Mouse (Mus musculus): ENCODE results near the gene Rimbp2. TPM values are rescaled to one million over a fixed set of nuclear protein-coding genes. Genes with fewer than 3 reads are reported as not detected.

Gene Rimbp2
- total RNA-seq (2012; rRNA removed) (not detected in 2 replicates), total RNA-seq (2014; rRNA removed) (not detected in 2 replicates), polyA plus RNA-seq (2012; ENCODE audit: insufficient read length, low read depth) (not detected in 2 replicates)

GRCm38 (mm10) chr5:128953278-128954070 is at the start of gene Rimbp2:
Gene Rimbp2 (minus strand): TSS chr5:128953486.
- peaks cover 73% of the 10 kb centered on the region for H3K9me3 ChIP-seq (replicated peaks; ENCODE audit: low read length)
- dilution Hi-C loops (cut with MboI; ENCODE audit: extremely low pct_ligation_motif_present, extremely low pct_unique_long_range_greater_than_20kb, low sequenced_read_pairs), result no loop called here
- H3K27ac ChIP-seq (ENCODE audit: insufficient read depth, low read depth), result no peak within 1 kb of the TSS
- H3K4me2 ChIP-seq (ENCODE audit: insufficient read depth, low read depth, poor library complexity, severe bottlenecking), result no peak within 1 kb of the TSS
- no peaks in the 10 kb centered on the region for H3K4me1 ChIP-seq (ENCODE audit: control insufficient read depth in 1 of 2, insufficient read depth in 2 of 2)
- TF ChIP-seq MAFK (IDR thresholded peaks at IDR 0.05; ENCODE audit: insufficient replicate concordance, low read length), result no peak
- TF ChIP-seq ZMIZ1 (IDR thresholded peaks at IDR 0.05; ENCODE audit: low read depth, low read length), result no peak
- no peak for TF ChIP-seq ZKSCAN1 (IDR thresholded peaks at IDR 0.05; ENCODE audit: borderline replicate concordance, low read depth, low read length)
- no peak for TF ChIP-seq SMC3 (IDR thresholded peaks at IDR 0.05; ENCODE audit: low read depth, low read length)
- TF ChIP-seq ETS1 (conservative IDR thresholded peaks at IDR 0.05; ENCODE audit: low read depth, low read length), result no peak
- TF ChIP-seq USF2 (conservative IDR thresholded peaks at IDR 0.05; ENCODE audit: low read depth, low read length), result no peak
- TF ChIP-seq NRF1 (IDR thresholded peaks at IDR 0.05; ENCODE audit: low read depth, low read length), result no peak
- TF ChIP-seq ELF1 (IDR thresholded peaks at IDR 0.05; ENCODE audit: low read depth, low read length), result no peak
- no peak for TF ChIP-seq RCOR1 (conservative IDR thresholded peaks at IDR 0.05; ENCODE audit: low read depth, low read length)
- no peak for TF ChIP-seq JUND (conservative IDR thresholded peaks at IDR 0.05; ENCODE audit: low read depth, low read length)
- TF ChIP-seq MYC (IDR thresholded peaks at IDR 0.05; ENCODE audit: low read depth, low read length), result no peak
- TF ChIP-seq CHD1 (IDR thresholded peaks at IDR 0.05; ENCODE audit: low read depth, low read length), result no peak
- TF ChIP-seq BHLHE40 (IDR thresholded peaks at IDR 0.05; ENCODE audit: low read depth, low read length), result no peak
- no peak for TF ChIP-seq POLR2A (IDR thresholded peaks at IDR 0.05; ENCODE audit: low read depth, low read length)
- DNase-seq (ENCODE audit: extremely low read depth), result no peak
- no peaks in the 10 kb centered on the region for H3K27me3 ChIP-seq (replicated peaks)
- H3K9ac ChIP-seq (ENCODE audit: insufficient read depth, low read depth), result no peak within 1 kb of the TSS
- no peaks in the 10 kb centered on the region for H3K36me3 ChIP-seq (replicated peaks in 1 of 2; ENCODE audit: control insufficient read depth in 1 of 2, insufficient read depth in 1 of 2, low read length in 1 of 2)
- in situ Hi-C loops (cut with MboI; ENCODE audit: low pct_ligation_motif_present, low pct_unique_long_range_greater_than_20kb, low sequenced_read_pairs), result no loop called here
- H3K4me3 ChIP-seq (replicated peaks in 1 of 3; ENCODE audit: low read depth in 2 of 3, low read length in 2 of 3, poor library complexity in 1 of 3), result no peak within 1 kb of the TSS
- H3K79me2 ChIP-seq (replicated peaks; ENCODE audit: control insufficient read depth, extremely low read depth, insufficient read depth, poor library complexity, severe bottlenecking), result no peaks in the 10 kb centered on the region

- dilution Hi-C loops (cut with MboI; ENCODE audit: extremely low pct_ligation_motif_present, extremely low pct_unique_long_range_greater_than_20kb, low sequenced_read_pairs) (no loop called here), in situ Hi-C loops (cut with MboI; ENCODE audit: low pct_ligation_motif_present, low pct_unique_long_range_greater_than_20kb, low sequenced_read_pairs) (loop anchor here (25.0 kb wide), 1 partner anchor 1390 kb away; no protein-coding TSS in a partner anchor)
- Histone ChIP-seq H3K27ac (ENCODE audit: insufficient read depth, low read depth) (no peak overlapping the region), H3K4me3 (replicated peaks in 1 of 3; ENCODE audit: low read depth in 2 of 3, low read length in 2 of 3, poor library complexity in 1 of 3) (no peak overlapping the region), H3K79me2 (replicated peaks; ENCODE audit: control insufficient read depth, extremely low read depth, insufficient read depth, poor library complexity, severe bottlenecking) (no peaks in the 10 kb centered on the region), H3K4me2 (ENCODE audit: insufficient read depth, low read depth, poor library complexity, severe bottlenecking) (no peak overlapping the region), H3K4me1 (ENCODE audit: control insufficient read depth in 1 of 2, insufficient read depth in 2 of 2) (peaks cover 2% of the 10 kb centered on the region in 2 experiments; a peak in 3 of 4 replicates), H3K36me3 (replicated peaks in 1 of 2; ENCODE audit: control insufficient read depth in 1 of 2, insufficient read depth in 1 of 2, low read length in 1 of 2) (peaks cover 0 to 2% of the 10 kb centered on the region in 2 experiments), H3K9ac (ENCODE audit: insufficient read depth, low read depth) (no peak overlapping the region), H3K9me3 (replicated peaks; ENCODE audit: low read length) (peaks cover 3% of the 10 kb centered on the region), H3K27me3 (replicated peaks) (peaks cover 5% of the 10 kb centered on the region)
- DNase-seq (ENCODE audit: extremely low read depth), result no peak
- TF ChIP-seq JUN (IDR thresholded peaks at IDR 0.05; ENCODE audit: insufficient read depth, low read depth, low read length) (no peak), UBTF (IDR thresholded peaks at IDR 0.05; ENCODE audit: low read depth, low read length) (no peak), JUND (conservative IDR thresholded peaks at IDR 0.05; ENCODE audit: low read depth, low read length) (no peak), MEF2A (IDR thresholded peaks at IDR 0.05; ENCODE audit: borderline replicate concordance, low read depth, low read length) (no peak), KAT2A (IDR thresholded peaks at IDR 0.05; ENCODE audit: insufficient replicate concordance, low read length) (no peak), ETS1 (conservative IDR thresholded peaks at IDR 0.05; ENCODE audit: low read depth, low read length) (no peak), ELF1 (IDR thresholded peaks at IDR 0.05; ENCODE audit: low read depth, low read length) (no peak), SMC3 (IDR thresholded peaks at IDR 0.05; ENCODE audit: low read depth, low read length) (no peak), TCF12 (IDR thresholded peaks at IDR 0.05; ENCODE audit: low read depth, low read length) (no peak), NELFE (IDR thresholded peaks at IDR 0.05; ENCODE audit: low read depth, low read length) (no peak), CHD2 (IDR thresholded peaks at IDR 0.05; ENCODE audit: low read length) (no peak)
Observed at GRCm38 (mm10) chr5:129002571-129003011, 49.3 kb upstream of the Rimbp2 start.
